Mouse (Mus musculus) forebrain, embryonic 12.5 days (tissue): Measurements from ENCODE around the gene Klhl5. TPM values are rescaled to one million over a fixed set of nuclear protein-coding genes. Genes with fewer than 3 reads are reported as not detected.
A peak's percentile ranks its signal among the peaks of the same experiment; 100 is the strongest.

Source experiments
- ATAC-seq: fragments of 200-750 bp; cut with Nextera tagmentation; 2 replicates; pipeline ENCODE4 v1.8.0; 2017; ENCODE audit warnings: moderate TSS enrichment; ENCODE audit not compliant: low FRiP score
- H3K27ac ChIP-seq: fragments of 300-500 bp; sonication (generic); 2 replicates; pipeline ENCODE4 v1.5.1; 2016; ENCODE audit warnings: mild to moderate bottlenecking
- H3K27me3 ChIP-seq: fragments of 300-500 bp; sonication (generic); 2 replicates; pipeline ENCODE4 v1.6.1; 2016; ENCODE audit warnings: mild to moderate bottlenecking
- H3K36me3 ChIP-seq: fragments of 300-500 bp; sonication (generic); replicated peaks from 2 replicates; pipeline ENCODE4 v1.6.1; 2016; ENCODE audit warnings: mild to moderate bottlenecking
- H3K4me1 ChIP-seq: fragments of 300-500 bp; sonication (generic); 2 replicates; pipeline ENCODE4 v1.6.1; 2016
- H3K4me2 ChIP-seq: fragments of 300-500 bp; sonication (generic); 2 replicates; pipeline ENCODE4 v1.6.1; 2016; ENCODE audit warnings: mild to moderate bottlenecking, moderate library complexity
- H3K4me3 ChIP-seq: fragments of 300-500 bp; sonication (generic); replicated peaks from 2 replicates; pipeline ENCODE4 v1.5.1; 2016; ENCODE audit warnings: mild to moderate bottlenecking
- H3K9ac ChIP-seq: fragments of 300-500 bp; sonication (generic); 2 replicates; pipeline ENCODE4 v1.6.1; 2016; ENCODE audit warnings: mild to moderate bottlenecking
- H3K9me3 ChIP-seq: fragments of 300-500 bp; sonication (generic); 2 replicates; pipeline ENCODE4 v1.6.1; 2016
- WGBS: fragments of 180-500 bp; shearing (Covaris S2); methylation state at CpG from one replicate; pipeline ENCODE4 v1.1.7; 2016; 5-methylcytosine and 5-hydroxymethylcytosine counted together
- polyA plus RNA-seq: library from polyadenylated mRNA; unstranded; fragments of >200 nt; fragmentation: Nextera tagmentation; extraction: Ambion mirVana; gene quantifications from 2 replicates; pipeline ENCODE4 v1.2.1, GENCODE M21; 2016

Gene Klhl5
- polyA plus RNA-seq, 1 experiment from 2014 or later, result 47.6 TPM

DNA sequence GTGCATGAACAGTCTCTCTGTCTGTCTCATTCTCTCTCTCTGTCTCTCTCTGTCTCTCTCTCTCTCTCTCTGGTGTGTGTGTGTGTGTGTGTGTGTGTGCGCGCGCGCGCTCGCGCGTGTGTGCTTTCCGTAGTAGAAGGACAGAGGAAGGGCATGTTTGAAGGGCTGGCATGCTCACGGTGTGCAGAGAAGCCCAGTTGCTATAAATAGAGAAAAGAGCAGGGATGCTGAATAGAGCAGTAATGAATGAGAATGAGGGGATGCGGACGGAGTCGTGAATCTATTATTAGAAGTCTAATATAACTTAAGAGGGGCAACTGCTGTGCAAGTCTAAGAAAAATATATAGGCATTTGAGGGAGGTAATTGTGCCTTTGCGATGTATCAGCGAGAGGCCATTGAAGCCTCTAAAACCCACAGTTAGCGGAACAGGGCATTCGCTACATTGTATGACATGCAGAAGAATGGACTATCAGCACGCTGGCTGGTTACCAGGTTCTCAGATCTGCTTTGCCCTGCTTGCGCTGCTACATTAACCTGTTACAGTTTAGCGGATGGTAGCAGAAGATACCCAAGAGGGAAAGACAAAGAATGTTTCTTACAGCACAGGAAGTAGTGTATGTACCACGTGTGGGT lies 73.9 kb downstream of the Klhl5 start:
- Histone ChIP-seq H3K4me2 (no peak overlapping the region), H3K9ac (no peak overlapping the region), H3K27me3 (no peaks in the 10 kb centered on the region), H3K36me3 (no peaks in the 10 kb centered on the region), H3K27ac (peak overlapping the region; percentile 19), H3K9me3 (no peaks in the 10 kb centered on the region), H3K4me1 (peaks cover 22% of the 10 kb centered on the region), H3K4me3 (no peak overlapping the region)
- WGBS, result 62% methylated on average over 21 of the region's 21 CpGs
- peak; percentile 63; the same call in 1 of the 2 replicates for ATAC-seq

DNA sequence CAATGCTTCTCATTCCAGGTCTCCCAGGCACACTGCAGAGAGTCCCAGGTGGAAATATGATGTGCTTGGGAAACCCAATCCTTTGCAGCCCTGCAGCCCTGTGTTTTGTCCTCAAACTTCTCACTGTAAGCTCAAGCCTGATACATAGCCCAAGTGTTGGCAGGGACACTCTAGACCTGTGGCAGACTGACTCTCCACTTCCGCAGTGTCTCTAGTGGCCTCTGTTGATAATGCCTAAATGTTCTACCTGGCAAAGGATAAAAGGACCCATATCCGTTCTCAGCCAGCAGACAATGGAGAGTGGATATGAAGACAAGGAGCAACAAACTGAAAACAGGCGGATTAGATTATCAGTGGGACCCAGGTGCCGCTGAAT lies 74.4 kb downstream of the Klhl5 start:
- Histone ChIP-seq H3K4me1 (peaks cover 22% of the 10 kb centered on the region), H3K27ac (peak overlapping the region; percentile 19; the same call in 1 of the 2 replicates), H3K4me3 (no peak overlapping the region), H3K27me3 (no peaks in the 10 kb centered on the region), H3K9me3 (no peaks in the 10 kb centered on the region), H3K36me3 (no peaks in the 10 kb centered on the region), H3K9ac (no peak overlapping the region), H3K4me2 (no peak overlapping the region)
- 85% methylated on average over 4 of the region's 4 CpGs for WGBS
- ATAC-seq, result no peak

DNA sequence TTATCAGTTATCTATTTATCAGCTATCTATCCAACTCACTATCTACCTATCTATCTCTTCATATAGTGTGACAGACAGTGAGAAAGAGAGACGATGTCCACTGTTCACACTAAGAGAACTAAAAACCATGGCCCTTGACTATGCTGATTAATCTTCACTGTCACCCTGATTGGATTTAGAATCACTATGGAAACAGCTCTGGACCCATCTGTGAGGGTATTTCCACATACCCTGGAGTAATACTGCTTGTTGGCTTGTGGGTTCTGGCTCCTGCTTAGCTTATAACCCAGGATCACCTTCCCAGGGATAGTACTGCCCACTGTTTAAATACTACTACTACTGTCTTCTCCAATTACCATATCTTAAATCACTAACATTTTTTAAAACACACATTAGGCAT lies 74.9 kb downstream of the Klhl5 start:
- peaks cover 17% of the 10 kb centered on the region for H3K4me1 ChIP-seq
- H3K36me3 ChIP-seq, result no peaks in the 10 kb centered on the region
- H3K9me3 ChIP-seq, result no peaks in the 10 kb centered on the region
- H3K4me2 ChIP-seq, result no peak overlapping the region
- ATAC-seq, result no peak
- no peak overlapping the region for H3K27ac ChIP-seq
- no peak overlapping the region for H3K9ac ChIP-seq
- H3K27me3 ChIP-seq, result no peaks in the 10 kb centered on the region
- WGBS, result 83% methylated on average over 1 of the region's 1 CpGs
- H3K4me3 ChIP-seq, result no peak overlapping the region

DNA sequence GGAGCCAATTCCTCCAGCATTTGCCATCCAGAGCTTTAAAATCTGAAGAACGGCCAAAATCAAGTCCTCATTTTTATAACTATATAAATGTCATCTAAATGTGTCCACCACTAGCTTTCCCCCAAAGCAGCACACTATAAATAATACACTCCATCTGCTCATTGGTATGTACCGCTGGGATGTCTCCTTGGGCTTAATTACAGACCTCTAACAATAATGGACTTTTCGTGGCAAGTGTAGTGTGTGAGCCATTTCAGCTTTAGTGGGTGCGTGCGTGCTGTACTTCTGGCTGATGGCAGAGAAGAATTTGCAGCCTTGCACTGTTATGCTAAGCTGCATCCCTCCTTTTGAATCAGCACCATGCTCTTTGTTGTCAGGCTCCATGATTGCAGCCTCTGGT lies 84.3 kb downstream of the Klhl5 start:
- H3K27ac ChIP-seq, result no peak overlapping the region
- no peaks in the 10 kb centered on the region for H3K4me1 ChIP-seq
- H3K27me3 ChIP-seq, result no peaks in the 10 kb centered on the region
- H3K36me3 ChIP-seq, result no peaks in the 10 kb centered on the region
- no peak overlapping the region for H3K4me2 ChIP-seq
- no peak for ATAC-seq
- 89% methylated on average over 5 of the region's 5 CpGs for WGBS
- H3K9me3 ChIP-seq, result peaks cover 7% of the 10 kb centered on the region; the same call in 1 of the 2 replicates
- no peak overlapping the region for H3K9ac ChIP-seq
- H3K4me3 ChIP-seq, result no peak overlapping the region

DNA sequence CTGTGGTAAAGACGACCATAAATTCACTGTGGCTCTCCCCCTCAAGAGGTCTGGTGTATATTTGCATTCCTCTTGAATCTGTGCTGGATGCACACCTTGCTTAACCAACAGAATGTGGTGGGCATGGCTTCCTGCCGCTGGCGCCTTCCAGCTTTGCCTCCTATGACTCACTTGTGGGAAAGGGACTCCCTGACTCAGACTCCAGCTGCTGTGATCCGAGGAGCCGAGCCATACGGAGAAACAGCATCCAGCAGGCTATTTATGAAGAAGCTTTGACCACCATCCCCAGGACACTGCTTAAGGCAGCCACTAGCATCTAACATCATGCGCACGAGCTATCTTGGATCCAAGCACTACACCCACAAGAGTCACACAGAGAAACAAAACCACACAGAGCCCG lies 87.1 kb downstream of the Klhl5 start:
- H3K36me3 ChIP-seq, result no peaks in the 10 kb centered on the region
- H3K9me3 ChIP-seq, result peaks cover 7% of the 10 kb centered on the region; the same call in 1 of the 2 replicates
- no peak for ATAC-seq
- H3K4me2 ChIP-seq, result no peak overlapping the region
- H3K4me3 ChIP-seq, result no peak overlapping the region
- 89% methylated on average over 9 of the region's 9 CpGs for WGBS
- no peaks in the 10 kb centered on the region for H3K27me3 ChIP-seq
- H3K27ac ChIP-seq, result no peak overlapping the region
- H3K9ac ChIP-seq, result no peak overlapping the region
- 0 out of 2 replicates have a peak, but pooled peaks cover 2% of the 10 kb centered on the region for H3K4me1 ChIP-seq

DNA sequence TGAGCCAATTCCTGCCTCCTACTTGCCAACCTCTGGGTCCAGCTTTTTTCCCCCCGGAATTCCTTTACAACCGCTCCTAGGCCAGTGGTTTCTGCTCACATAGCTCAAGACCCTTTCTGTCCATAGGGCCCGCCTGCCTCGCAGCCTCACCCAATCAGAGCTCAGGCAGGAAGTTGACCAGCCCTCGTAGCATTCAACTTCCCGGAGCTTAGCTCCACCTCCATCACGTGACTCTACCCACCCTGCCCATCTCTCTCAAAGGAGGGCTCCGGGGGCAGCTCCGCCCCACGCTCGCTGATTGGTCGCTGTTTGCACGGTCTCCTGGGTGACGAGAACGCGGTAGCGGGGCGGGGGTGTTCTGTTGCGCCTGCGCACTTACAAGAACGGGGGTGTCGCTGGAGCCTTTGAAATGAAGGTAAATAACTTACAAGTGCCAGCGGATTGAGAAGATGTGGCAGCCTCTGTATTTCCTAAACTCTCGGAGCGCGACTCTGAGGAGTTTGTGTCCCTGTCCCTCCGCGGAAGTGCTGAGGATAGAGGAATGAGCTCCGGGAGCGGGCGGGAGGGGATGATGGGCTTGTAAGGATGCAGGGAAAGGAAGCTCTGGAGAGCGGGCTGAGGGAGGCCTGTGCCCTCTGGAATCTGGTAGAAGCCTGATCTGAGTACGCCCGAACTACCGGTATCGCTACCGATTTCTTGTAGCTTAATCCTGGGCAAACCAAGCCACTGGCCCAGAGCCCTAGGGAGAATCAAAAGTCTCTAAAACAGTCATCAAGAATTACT lies 92.2 kb downstream of the Klhl5 start, which contains the start of gene Wdr19:
Gene Wdr19 (plus strand): TSS at position 351 of the 783 bp plus-strand sequence.
- H3K36me3 ChIP-seq, result no peaks in the 10 kb centered on the region
- peak within 1 kb of the TSS; percentile 79 for H3K4me2 ChIP-seq
- H3K9ac ChIP-seq, result peak within 1 kb of the TSS; percentile 71
- peak within 1 kb of the TSS; percentile 65 for H3K4me3 ChIP-seq
- no peaks in the 10 kb centered on the region for H3K27me3 ChIP-seq
- no peaks in the 10 kb centered on the region for H3K9me3 ChIP-seq
- 0% methylated on average over 37 of the region's 37 CpGs for WGBS
- peaks cover 12% of the 10 kb centered on the region for H3K4me1 ChIP-seq
- peak; percentile 100 for ATAC-seq
- H3K27ac ChIP-seq, result peak within 1 kb of the TSS; percentile 73

DNA sequence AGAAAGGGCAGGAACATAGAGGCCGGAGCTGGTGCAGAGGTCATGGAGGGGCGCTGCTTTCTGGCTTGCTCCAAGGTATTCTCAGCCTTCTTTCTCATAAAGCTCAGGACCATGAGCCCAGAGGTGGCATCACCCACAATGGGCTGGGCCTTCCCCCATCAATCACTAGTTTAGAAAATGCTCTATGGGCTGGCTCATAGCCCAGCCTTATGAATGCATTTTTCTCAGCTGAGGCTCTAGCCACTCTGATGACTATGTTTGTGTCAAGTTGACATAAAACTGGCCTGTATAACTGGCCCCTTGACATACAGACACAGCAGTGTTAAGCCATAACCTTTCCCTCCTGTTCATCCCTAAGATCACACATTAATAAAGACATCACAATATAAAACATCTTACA lies 97.4 kb downstream of the Klhl5 start:
- H3K4me2 ChIP-seq, result no peak overlapping the region
- no peak overlapping the region for H3K27ac ChIP-seq
- H3K4me3 ChIP-seq, result no peak overlapping the region
- H3K9ac ChIP-seq, result no peak overlapping the region
- 92% methylated on average over 2 of the region's 2 CpGs for WGBS
- no peak for ATAC-seq
- H3K36me3 ChIP-seq, result 0 out of 2 replicates have a peak, but pooled peaks cover 7% of the 10 kb centered on the region
- no peaks in the 10 kb centered on the region for H3K9me3 ChIP-seq
- no peaks in the 10 kb centered on the region for H3K27me3 ChIP-seq
- H3K4me1 ChIP-seq, result peaks cover 9% of the 10 kb centered on the region

DNA sequence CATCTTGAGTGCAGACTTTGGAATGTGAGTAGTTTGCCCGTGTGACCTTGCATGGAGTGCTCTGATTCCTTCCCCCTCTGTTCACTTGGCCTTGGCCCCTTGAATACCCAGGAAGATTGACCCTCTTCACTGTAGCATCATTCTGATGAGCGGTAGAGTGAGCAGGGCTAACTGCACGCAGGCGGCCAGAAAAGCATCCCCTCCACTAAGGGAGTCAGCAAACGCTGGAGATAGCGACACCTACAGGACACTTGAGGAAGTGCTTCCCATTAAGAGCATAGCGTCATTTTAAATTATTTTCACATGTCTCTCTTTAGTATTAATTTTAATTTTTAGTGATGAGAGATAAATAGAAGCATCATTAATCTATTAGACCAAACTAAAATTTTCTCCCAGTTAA lies 106.0 kb downstream of the Klhl5 start:
- ATAC-seq, result peak; percentile 53; the same call in 1 of the 2 replicates
- Histone ChIP-seq H3K4me2 (no peak overlapping the region), H3K9ac (no peak overlapping the region), H3K36me3 (no peaks in the 10 kb centered on the region; the same call in 1 of the 2 replicates), H3K27me3 (no peaks in the 10 kb centered on the region), H3K9me3 (no peaks in the 10 kb centered on the region), H3K4me1 (no peaks in the 10 kb centered on the region), H3K27ac (no peak overlapping the region), H3K4me3 (no peak overlapping the region)
- WGBS, result 23% methylated on average over 7 of the region's 7 CpGs

Other genes starting within 250 kb of the Klhl5 start
- 0.18 and 0.19 TPM in 2 replicates for gene Tlr1, start 174.0 kb upstream of the Klhl5 start, polyA plus RNA-seq
- 0.32 TPM in 2 replicates for gene Tlr6, start 147.4 kb upstream of the Klhl5 start, polyA plus RNA-seq
- gene Fam114a1, start 137.5 kb upstream of the Klhl5 start, polyA plus RNA-seq, result 9.6 and 15.0 TPM in 2 replicates
- gene Tmem156, start 15.4 kb upstream of the Klhl5 start, polyA plus RNA-seq, result 0.27 TPM in 1 of 2 replicates, not detected in the other
- 13.8 and 14.8 TPM in 2 replicates for gene Wdr19, start 92.2 kb downstream of the Klhl5 start, polyA plus RNA-seq
- gene Rfc1, start 228.1 kb downstream of the Klhl5 start, polyA plus RNA-seq, result 88.1 and 93.8 TPM in 2 replicates
- 0.13 TPM in 1 of 2 replicates, not detected in the other for gene Klb, start 240.8 kb downstream of the Klhl5 start, polyA plus RNA-seq